Mouse (Mus musculus) spleen, adult 2 months (tissue): Measurements from ENCODE around the gene Stab2.

Experiments used
- CTCF ChIP-seq: fragments of 200-500 bp; IDR thresholded peaks from 2 replicates; pipeline ENCODE4 v1.5.1; 2011; ENCODE audit warnings: mild to moderate bottlenecking, inconsistent platforms; ENCODE audit not compliant: insufficient read depth, insufficient read length, insufficient replicate concordance; ENCODE audit errors: extremely low read depth
- POLR2A ChIP-seq: fragments of 200-500 bp; IDR thresholded peaks from 2 replicates; pipeline ENCODE4 v1.6.1; 2011; ENCODE audit warnings: low read depth, low read length, inconsistent platforms

DNA sequence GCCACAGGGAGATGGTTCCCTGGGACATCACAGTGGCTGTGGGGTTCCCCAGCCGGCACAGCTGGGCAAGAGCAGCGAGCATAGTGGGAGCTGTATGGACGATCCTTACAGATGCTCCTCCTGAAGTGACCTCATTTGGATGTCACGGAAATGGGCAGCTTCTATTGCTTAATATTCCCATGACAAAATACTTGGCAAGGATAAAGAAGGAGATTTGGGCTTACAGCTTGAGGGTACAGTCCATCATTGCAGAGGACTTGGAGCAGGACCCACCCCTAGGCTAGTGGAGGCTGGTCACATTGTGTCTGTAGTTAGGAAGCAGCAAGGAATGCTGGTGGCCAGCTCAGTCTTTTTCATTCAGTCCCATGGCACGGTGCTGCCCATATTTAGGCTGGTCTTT lies 197.2 kb downstream of the Stab2 start:
- TF ChIP-seq POLR2A (no peak), CTCF (no peak)
